Mouse (Mus musculus) c-Kit-negative CD71-positive TER-119-positive erythroid progenitor cells, embryonic 14.5 days (primary cell): ENCODE measurements around the gene Tap2.

ENCODE experiments used
- DNase-seq: peaks from one replicate; pipeline ENCODE4 v3.0.0-alpha.2; 2013; ENCODE audit warnings: low read depth, low spot score

Gene Tap2

DNA sequence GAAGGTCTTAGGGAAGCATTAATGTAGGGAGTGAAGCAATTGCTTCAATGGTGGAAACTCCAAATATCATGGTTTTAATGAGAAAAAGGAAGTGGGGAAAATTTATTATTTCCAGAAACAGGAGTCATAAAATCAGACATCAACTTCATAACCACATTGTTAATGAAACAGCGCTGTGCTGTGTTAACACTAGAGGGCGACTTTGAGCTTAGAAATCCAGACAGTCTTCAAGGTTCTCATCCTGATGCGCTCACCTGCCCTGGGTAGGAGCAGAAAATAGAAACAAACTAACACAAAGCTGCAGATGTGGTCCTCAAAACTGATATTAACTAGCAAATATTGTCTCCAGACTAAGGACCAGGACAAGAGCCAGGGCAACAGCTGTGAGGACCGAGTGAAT is 46.6 kb downstream of the Tap2 start:
- DNase-seq: peak; percentile 4

DNA sequence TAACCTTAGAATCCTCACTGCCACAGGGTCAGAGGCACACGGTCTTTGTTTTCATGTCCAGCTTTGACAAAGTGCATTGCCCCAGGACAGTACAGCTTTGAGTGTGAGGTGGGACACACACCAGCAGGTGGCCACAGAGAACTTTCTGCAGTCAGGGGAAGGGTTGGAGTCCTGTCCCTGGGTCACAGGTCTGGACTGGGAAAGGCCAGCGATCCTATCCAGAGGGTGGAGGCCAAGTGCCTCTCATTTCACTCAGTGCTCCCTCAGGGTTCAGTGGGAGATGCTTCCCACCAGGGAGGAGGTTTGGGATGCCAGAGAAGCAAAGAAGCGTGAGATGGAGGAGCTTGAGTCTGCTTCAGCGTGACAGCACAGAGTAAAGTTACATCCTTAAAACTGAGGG is 48.3 kb downstream of the Tap2 start:
- no peak for DNase-seq

DNA sequence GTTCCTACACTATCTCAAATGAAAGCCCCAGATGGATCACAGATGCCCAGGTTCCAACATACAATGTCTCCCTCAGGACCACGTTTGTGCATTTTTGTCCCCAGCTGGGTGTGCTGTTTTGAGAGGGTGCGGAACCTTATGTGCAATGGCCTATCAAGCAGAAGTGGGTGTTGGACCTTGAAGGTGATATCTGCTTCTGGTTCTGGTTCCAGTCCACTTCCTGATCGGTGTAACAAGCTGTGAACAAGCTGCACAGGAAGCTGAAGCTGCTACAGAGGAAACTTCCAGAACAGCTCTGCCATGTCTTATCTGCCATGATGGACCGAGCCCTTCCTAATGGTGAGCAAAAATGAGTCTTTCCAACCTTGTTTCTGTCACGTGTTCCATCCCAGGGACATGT is 53.2 kb downstream of the Tap2 start:
- no peak for DNase-seq

DNA sequence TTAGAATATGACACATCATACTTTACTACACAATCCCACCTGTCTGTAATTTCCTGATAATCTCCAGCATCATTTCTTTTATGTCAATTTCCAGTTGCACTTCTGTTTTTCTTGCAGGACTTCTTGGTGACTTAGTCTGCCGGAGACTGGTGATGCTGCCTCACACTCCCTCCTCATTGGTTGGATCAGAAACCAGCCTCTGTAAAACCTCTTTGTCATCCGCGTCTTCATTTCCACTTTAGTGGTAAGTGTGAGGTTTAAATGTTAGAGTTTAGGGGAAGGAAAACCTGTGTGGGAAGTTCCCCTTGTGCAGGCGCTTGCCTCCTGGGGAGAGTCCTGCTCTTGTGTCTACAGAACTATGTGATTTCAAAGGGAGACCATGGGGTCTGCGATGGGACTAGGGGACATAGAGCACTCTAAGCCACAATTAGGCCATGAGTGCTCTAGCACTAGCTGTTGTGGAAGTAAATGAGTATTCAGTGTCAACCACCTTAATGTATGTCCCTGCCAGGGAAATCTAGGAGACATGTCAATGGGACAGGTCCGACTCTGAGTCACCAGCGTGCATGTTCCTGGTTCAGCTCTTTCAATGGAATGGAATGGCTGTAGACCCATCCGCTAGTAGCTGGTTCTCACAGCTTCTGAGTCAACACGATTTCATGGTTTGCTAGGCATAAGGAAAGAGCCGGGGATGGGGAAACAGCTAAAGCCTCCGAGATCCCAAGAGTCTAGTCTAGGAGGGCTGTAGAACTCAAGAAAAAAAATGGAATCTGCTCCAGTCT is 54.5 kb downstream of the Tap2 start, which contains the start of gene H2-Ab1:
H2-Ab1 (plus strand) TSS at position 96 of the 782 bp plus-strand sequence.
- DNase-seq: no peak

DNA sequence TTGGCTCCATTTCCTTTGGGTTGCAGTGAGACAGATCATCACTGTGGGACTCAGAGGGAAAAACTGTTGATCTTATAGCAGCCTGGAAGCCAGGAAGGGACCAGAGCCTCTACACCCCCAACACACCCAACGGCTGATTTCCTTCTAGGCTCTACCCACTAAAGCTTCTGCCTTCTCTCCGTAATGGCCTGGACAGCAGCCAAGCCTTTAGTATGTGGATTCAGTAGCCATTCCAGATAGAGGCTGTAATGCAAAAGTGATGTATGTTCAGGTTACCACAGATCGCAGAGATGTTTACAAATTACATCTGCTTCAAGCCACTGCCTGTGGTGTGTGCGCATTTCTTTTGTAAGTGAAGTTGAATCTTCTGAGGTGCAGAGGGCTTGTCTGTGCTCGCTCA is 57.2 kb downstream of the Tap2 start:
- DNase-seq: no peak

DNA sequence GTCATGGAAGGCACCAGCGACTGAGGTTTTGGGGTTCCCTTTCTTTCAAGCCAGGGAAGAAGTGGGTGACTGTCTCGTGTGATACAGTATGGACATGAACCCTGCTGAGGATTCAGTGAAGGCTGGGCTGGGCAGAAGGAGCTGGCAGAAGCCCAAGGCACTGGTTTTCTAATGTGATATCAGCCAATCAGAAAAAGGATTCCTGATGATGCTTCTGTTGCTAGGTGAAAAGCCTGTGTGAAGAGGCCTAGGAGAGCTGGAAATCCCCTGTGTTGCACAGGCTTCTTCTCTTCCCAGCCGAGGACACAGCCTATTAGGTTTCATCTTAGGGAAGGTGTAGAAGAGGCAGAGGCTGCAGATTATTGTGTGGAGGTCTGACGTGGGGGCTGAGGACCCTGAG is 58.2 kb downstream of the Tap2 start:
- no peak for DNase-seq

DNA sequence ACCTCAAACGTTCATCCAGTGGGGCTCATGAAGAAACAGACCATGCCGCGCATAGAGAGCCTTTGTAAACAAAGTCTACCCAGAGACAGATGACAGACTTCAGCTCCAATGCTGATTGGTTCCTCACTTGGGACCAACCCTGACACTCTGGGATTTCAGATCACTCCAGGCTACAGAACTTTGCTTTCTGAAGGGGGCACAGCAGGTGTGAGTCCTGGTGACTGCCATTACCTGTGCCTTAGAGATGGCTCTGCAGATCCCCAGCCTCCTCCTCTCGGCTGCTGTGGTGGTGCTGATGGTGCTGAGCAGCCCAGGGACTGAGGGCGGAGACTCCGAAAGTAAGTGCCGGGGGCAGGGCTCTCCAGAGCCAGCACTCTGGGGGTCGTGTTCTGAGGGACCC is 59.7 kb downstream of the Tap2 start:
- no peak for DNase-seq

GRCm38 (mm10) chr17:34263811-34264371 is 60.6 kb downstream of the Tap2 start:
- no peak for DNase-seq

DNA sequence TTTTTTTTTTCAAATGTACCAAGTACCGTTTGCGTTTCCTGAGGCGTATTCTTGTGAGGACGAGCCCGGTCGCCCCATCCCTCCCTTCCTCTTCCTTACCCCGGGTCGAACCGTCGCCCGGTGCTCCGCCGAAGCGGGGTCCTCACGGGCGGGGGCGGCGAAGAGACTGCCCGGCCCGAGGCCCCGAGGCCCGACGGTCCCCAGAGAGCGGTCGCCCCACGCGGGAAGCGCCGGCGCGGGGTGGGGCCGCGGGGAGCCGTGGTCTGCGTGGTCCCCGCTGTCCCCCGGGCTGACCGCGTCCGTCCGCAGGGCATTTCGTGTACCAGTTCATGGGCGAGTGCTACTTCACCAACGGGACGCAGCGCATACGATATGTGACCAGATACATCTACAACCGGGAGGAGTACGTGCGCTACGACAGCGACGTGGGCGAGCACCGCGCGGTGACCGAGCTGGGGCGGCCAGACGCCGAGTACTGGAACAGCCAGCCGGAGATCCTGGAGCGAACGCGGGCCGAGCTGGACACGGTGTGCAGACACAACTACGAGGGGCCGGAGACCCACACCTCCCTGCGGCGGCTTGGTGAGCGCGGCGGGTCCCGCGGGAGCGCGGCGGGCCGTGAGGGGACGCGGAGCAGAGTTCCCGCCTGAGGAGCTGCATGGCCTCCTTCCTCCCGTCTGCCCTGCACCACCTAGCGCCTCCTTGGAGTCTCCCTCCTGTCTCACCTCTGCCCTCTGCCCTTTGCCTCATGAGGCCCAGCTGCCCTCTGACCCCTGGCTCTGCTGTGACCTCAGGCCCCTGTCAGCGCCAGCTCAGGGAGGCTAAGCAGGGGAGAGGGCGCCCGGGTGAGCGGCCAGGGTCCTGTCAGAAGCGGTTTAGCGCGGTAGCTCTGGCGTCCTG is 61.4 kb downstream of the Tap2 start:
- DNase-seq: no peak
